Mouse (Mus musculus): ENCODE results near the gene Nox4.

- TF ChIP-seq CTCF (IDR thresholded peaks at IDR 0.05; ENCODE audit: borderline replicate concordance, insufficient read depth, low read depth, low read length) (no peak), POLR2A (IDR thresholded peaks at IDR 0.05; ENCODE audit: borderline replicate concordance, insufficient read depth, low read length) (no peak)
Observed at GRCm38 (mm10) chr7:87413271-87413670, 167.4 kb downstream of the Nox4 start.
